Mouse (Mus musculus) spleen, adult 2 months (tissue): ENCODE measurements around the gene Preb. TPM values are rescaled to one million over a fixed set of nuclear protein-coding genes. Genes with fewer than 3 reads are reported as not detected.

Source experiments
- DNase-seq, 2 experiments: peaks; one replicate each; pipeline versions ENCODE4 v3.0.0 to v3.0.0-alpha.2; 2012 to 2021; ENCODE audit warnings: low spot score in 2 of 2, low read depth in 1 of 2
- H3K27ac ChIP-seq: fragments of 200-500 bp; 2 replicates; pipeline ENCODE4 v1.5.1; 2012; ENCODE audit warnings: low read length, inconsistent platforms; ENCODE audit not compliant: insufficient read depth
- H3K27me3 ChIP-seq: fragments of 200-500 bp; 2 replicates; pipeline ENCODE4 v1.6.1; 2012; ENCODE audit warnings: mild to moderate bottlenecking, moderate library complexity, low read length, inconsistent platforms; ENCODE audit not compliant: control insufficient read depth, insufficient read depth
- H3K36me3 ChIP-seq: fragments of 200-500 bp; 2 replicates; pipeline ENCODE4 v1.6.1; 2012; ENCODE audit warnings: mild to moderate bottlenecking, low read length, inconsistent platforms; ENCODE audit not compliant: control insufficient read depth, insufficient read depth
- H3K4me1 ChIP-seq: fragments of 200-500 bp; 2 replicates; pipeline ENCODE4 v1.6.1; 2011; ENCODE audit warnings: inconsistent platforms; ENCODE audit not compliant: control insufficient read depth, insufficient read depth, insufficient read length
- H3K4me3 ChIP-seq: fragments of 200-500 bp; 2 replicates; pipeline ENCODE4 v1.5.1; 2011; ENCODE audit warnings: mild to moderate bottlenecking, inconsistent platforms; ENCODE audit not compliant: insufficient read depth, insufficient read length; ENCODE audit errors: extremely low read depth
- CTCF ChIP-seq: fragments of 200-500 bp; IDR thresholded peaks from 2 replicates; pipeline ENCODE4 v1.5.1; 2011; ENCODE audit warnings: mild to moderate bottlenecking, inconsistent platforms; ENCODE audit not compliant: insufficient read depth, insufficient read length, insufficient replicate concordance; ENCODE audit errors: extremely low read depth
- POLR2A ChIP-seq: fragments of 200-500 bp; IDR thresholded peaks from 2 replicates; pipeline ENCODE4 v1.6.1; 2011; ENCODE audit warnings: low read depth, low read length, inconsistent platforms
- WGBS: fragments of 180-500 bp; shearing (Covaris S2); methylation state at CpG from one replicate; pipeline ENCODE4 v1.1.7; 2018; 5-methylcytosine and 5-hydroxymethylcytosine counted together
- polyA plus RNA-seq: library from polyadenylated mRNA; depleted of rRNA; stranded (reverse); fragments of >200 nt; gene quantifications from 2 replicates; pipeline ENCODE4 v1.2.3, GENCODE M21; 2012

Gene Preb
- polyA plus RNA-seq, 1 experiment = 227 TPM

GRCm38 (mm10) chr5:30994910-30995635 is 34.9 kb upstream of the Preb start:
- DNase-seq = no peak
- H3K4me3 ChIP-seq = no peak overlapping the region
- no peaks in the 10 kb centered on the region for H3K27me3 ChIP-seq
- TF ChIP-seq POLR2A = no peak
- no peak for TF ChIP-seq CTCF
- no peak overlapping the region for H3K27ac ChIP-seq
- 79% methylated on average over 11 of the region's 11 CpGs for WGBS
- H3K36me3 ChIP-seq = no peaks in the 10 kb centered on the region
- no peaks in the 10 kb centered on the region for H3K4me1 ChIP-seq

- no peak for DNase-seq
- WGBS = 68% methylated on average over 3 of the region's 3 CpGs
- H3K4me1 ChIP-seq = no peaks in the 10 kb centered on the region
- H3K36me3 ChIP-seq = no peaks in the 10 kb centered on the region
- H3K4me3 ChIP-seq = no peak overlapping the region
- H3K27me3 ChIP-seq = no peaks in the 10 kb centered on the region
- TF ChIP-seq CTCF = no peak
- TF ChIP-seq POLR2A = no peak
- no peak overlapping the region for H3K27ac ChIP-seq
Measured at GRCm38 (mm10) chr5:30994074-30994473, 33.9 kb upstream of the Preb start.

- TF ChIP-seq POLR2A = no peak
- TF ChIP-seq CTCF = no peak
- Histone ChIP-seq H3K27ac (no peak overlapping the region), H3K36me3 (no peaks in the 10 kb centered on the region), H3K4me1 (no peaks in the 10 kb centered on the region), H3K4me3 (no peak overlapping the region), H3K27me3 (no peaks in the 10 kb centered on the region)
- 87% methylated on average over 5 of the region's 5 CpGs for WGBS
- no peak for DNase-seq
Measured at GRCm38 (mm10) chr5:30992980-30993676, 33.0 kb upstream of the Preb start.

GRCm38 (mm10) chr5:30982357-30982756 is 22.2 kb upstream of the Preb start:
- Histone ChIP-seq H3K36me3 (no peaks in the 10 kb centered on the region), H3K4me1 (no peaks in the 10 kb centered on the region), H3K27ac (no peak overlapping the region), H3K4me3 (no peak overlapping the region), H3K27me3 (no peaks in the 10 kb centered on the region)
- no peak for DNase-seq
- WGBS = 43% methylated on average over 2 of the region's 2 CpGs
- TF ChIP-seq POLR2A (no peak), CTCF (no peak)

- Histone ChIP-seq H3K4me3 (no peak overlapping the region), H3K27ac (no peak overlapping the region), H3K27me3 (no peaks in the 10 kb centered on the region), H3K4me1 (no peaks in the 10 kb centered on the region; the same call in 1 of the 2 replicates), H3K36me3 (no peaks in the 10 kb centered on the region)
- DNase-seq = no peak
- no peak for TF ChIP-seq POLR2A
- TF ChIP-seq CTCF = no peak
- 81% methylated on average over 9 of the region's 9 CpGs for WGBS
Measured at GRCm38 (mm10) chr5:30974870-30975656, 14.9 kb upstream of the Preb start.

- H3K36me3 ChIP-seq = no peaks in the 10 kb centered on the region
- 71% methylated on average over 2 of the region's 2 CpGs for WGBS
- H3K27ac ChIP-seq = no peak overlapping the region
- H3K4me1 ChIP-seq = no peaks in the 10 kb centered on the region; the same call in 1 of the 2 replicates
- TF ChIP-seq CTCF = no peak
- no peak for TF ChIP-seq POLR2A
- no peak for DNase-seq
- H3K4me3 ChIP-seq = no peak overlapping the region
- H3K27me3 ChIP-seq = no peaks in the 10 kb centered on the region
Measured at GRCm38 (mm10) chr5:30969440-30969839, 9.3 kb upstream of the Preb start.

- no peak within 1 kb of the TSS for H3K4me3 ChIP-seq
- peak within 1 kb of the TSS; percentile 43 for H3K27ac ChIP-seq
- no peaks in the 10 kb centered on the region for H3K27me3 ChIP-seq
- DNase-seq = no peak
- no peaks in the 10 kb centered on the region for H3K36me3 ChIP-seq
- 79% methylated on average over 8 of the region's 8 CpGs for WGBS
- TF ChIP-seq CTCF (no peak), POLR2A (no peak)
- H3K4me1 ChIP-seq = no peaks in the 10 kb centered on the region
Measured at GRCm38 (mm10) chr5:30968416-30968815, 8.3 kb upstream of the Preb start, which contains the start of gene Tcf23. Gene Tcf23 (plus strand): TSS chr5:30968662.
